Mouse (Mus musculus): ENCODE results near the gene Nubpl.
A peak's percentile ranks its signal among the peaks of the same experiment; 100 is the strongest.

Nubpl gene

GRCm38 (mm10) chr12:52338136-52338753 is 240.7 kb downstream of the Nubpl start:
- DNase-seq, result no peak

- DNase-seq, result peak; percentile 9
Observed at GRCm38 (mm10) chr12:52346611-52347010, 249.1 kb downstream of the Nubpl start.

GRCm38 (mm10) chr12:52350276-52350675 is 252.7 kb downstream of the Nubpl start:
- no peak for DNase-seq

- DNase-seq, result no peak
Observed at GRCm38 (mm10) chr12:52359484-52359883, 261.9 kb downstream of the Nubpl start.

DNA sequence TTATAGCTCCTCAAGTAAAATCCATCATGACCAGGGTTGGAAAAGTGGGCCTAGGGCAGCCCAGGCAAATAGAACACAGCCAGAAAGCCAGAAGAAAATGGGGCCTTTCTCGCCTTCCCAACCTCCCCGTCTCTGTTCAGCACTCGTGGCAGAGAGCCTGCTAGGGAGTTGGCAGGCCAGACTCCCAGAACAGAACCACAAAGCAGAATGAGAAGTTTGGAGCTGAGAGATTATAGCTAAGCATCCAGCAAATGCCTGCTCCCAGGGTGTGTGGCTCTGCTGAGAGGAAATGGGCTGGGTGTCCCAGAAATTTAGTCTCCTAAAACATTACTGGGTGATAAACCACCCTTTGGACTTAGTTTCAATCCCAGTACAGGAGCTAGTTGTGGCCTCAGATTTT is 262.6 kb downstream of the Nubpl start:
- peak; percentile 17 for DNase-seq

DNA sequence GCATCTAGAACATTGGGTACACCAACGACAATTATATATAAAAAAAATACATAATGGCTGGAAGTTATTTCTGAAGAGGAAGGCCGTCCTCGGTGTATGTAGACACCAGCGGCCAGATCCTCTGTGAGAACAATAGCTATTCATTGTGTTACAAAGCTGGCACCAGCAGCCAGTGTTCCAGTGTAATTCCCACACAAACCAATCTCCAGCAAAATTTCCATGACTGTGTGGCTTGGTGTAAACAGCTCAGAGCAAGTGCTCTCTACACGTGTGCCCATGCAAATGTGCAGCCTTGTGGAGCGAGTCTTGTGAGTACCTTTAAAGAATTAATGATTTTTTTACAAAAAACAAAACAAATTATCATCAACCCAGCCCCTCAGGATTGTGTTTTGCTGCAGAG is 263.7 kb downstream of the Nubpl start:
- DNase-seq, result no peak

Data from cerebellum, adult 11-12 months (tissue).